Mouse (Mus musculus) G1E (cell line): ENCODE results near the gene Nup133. TPM values are rescaled to one million over a fixed set of nuclear protein-coding genes. Genes with fewer than 3 reads are reported as not detected.

ENCODE experiments used
- ATAC-seq: 2 replicates; pipeline ENCODE4 v1.8.0; 2016; ENCODE audit warnings: mild to moderate bottlenecking; ENCODE audit not compliant: insufficient number of reproducible peaks, poor library complexity, low FRiP score, severe bottlenecking; ENCODE audit errors: extremely low read depth
- DNase-seq: peaks from one replicate; pipeline ENCODE4 v3.0.0; 2012; ENCODE audit warnings: low spot score
- H3K27me3 ChIP-seq: 2 replicates; pipeline ENCODE4 v1.6.1; 2012; ENCODE audit warnings: mild to moderate bottlenecking, low read length, inconsistent platforms; ENCODE audit not compliant: insufficient read depth
- H3K36me3 ChIP-seq: replicated peaks from 2 replicates; pipeline ENCODE3; 2012; ENCODE audit warnings: mild to moderate bottlenecking, inconsistent platforms
- H3K4me1 ChIP-seq: 2 replicates; pipeline ENCODE4 v1.6.1; 2012; ENCODE audit warnings: low read depth, low read length, inconsistent platforms, mixed read lengths; ENCODE audit not compliant: insufficient read depth
- H3K4me3 ChIP-seq: 2 replicates; pipeline ENCODE4 v1.5.1; 2012; ENCODE audit warnings: low read depth, mild to moderate bottlenecking, inconsistent platforms, low read length, moderate library complexity, mixed read lengths
- H3K9me3 ChIP-seq: replicated peaks from 2 replicates; pipeline ENCODE4 v1.6.1; 2012; ENCODE audit warnings: inconsistent platforms
- CTCF ChIP-seq: IDR thresholded peaks from 2 replicates; pipeline ENCODE4 v1.5.1; 2012; ENCODE audit warnings: low read depth, low read length, inconsistent platforms, mixed read lengths
- GATA1 ChIP-seq: IDR thresholded peaks from 2 replicates; pipeline ENCODE4 v1.6.1; 2012; ENCODE audit warnings: borderline replicate concordance, low read length, inconsistent platforms, mixed read lengths
- GATA2 ChIP-seq: IDR thresholded peaks from 2 replicates; pipeline ENCODE4 v1.6.1; 2012; ENCODE audit warnings: low read depth, low read length, inconsistent platforms, borderline replicate concordance
- POLR2AphosphoS5 ChIP-seq: IDR thresholded peaks from 2 replicates; pipeline ENCODE4 v1.6.1; 2012; ENCODE audit warnings: low read depth, low read length, inconsistent platforms; ENCODE audit not compliant: insufficient replicate concordance
- TAL1 ChIP-seq: conservative IDR thresholded peaks from 2 replicates; pipeline ENCODE4 v1.6.1; 2012; ENCODE audit warnings: low read depth, low read length, inconsistent platforms, mixed read lengths
- polyA plus RNA-seq: library from polyadenylated mRNA; stranded (reverse); fragments of >175 nt; gene quantifications from 2 replicates; pipeline ENCODE4 v1.2.3, GENCODE M21; 2012
- total RNA-seq, 2 experiments: library from RNA; stranded (forward) in 1 of 2; stranded (reverse) in 1 of 2; fragments of 200-1000 nt in 1 of 2; fragments of >200 nt in 1 of 2; fragmentation: Nextera tagmentation in 1 of 2; gene quantifications; 2 replicates each; pipeline ENCODE4 v1.2.3; 2014 to 2017

The Nup133 gene
- total and polyA plus RNA-seq, 3 experiments, result 21.2 to 66.5 (median 42.5) TPM

DNA sequence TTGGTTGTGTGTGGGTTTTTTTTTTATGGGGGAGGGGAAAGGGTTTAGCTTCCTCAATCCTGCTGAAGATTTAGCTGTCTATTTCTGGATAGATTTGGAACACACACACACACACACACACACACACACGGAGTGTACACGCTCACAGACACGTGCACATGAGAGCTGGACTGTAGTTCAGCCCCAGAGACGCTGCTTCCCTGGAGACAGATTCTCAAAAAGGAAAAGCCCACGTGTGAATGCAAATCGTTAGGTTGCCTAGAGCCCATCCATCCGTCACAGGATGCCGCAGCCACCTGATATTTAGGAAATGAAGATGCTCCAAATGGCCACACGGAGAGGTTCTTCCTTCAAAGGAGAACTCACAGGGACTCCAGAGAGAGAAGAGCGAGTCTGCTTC lies 68.8 kb downstream of the Nup133 start:
- ATAC-seq, result no peak
- Histone ChIP-seq H3K4me1 (no peaks in the 10 kb centered on the region), H3K9me3 (no peaks in the 10 kb centered on the region), H3K36me3 (no peaks in the 10 kb centered on the region), H3K4me3 (no peak overlapping the region), H3K27me3 (peaks cover 35% of the 10 kb centered on the region)
- no peak for TF ChIP-seq POLR2AphosphoS5
- TF ChIP-seq CTCF, result no peak
- no peak for TF ChIP-seq GATA1
- TF ChIP-seq GATA2, result no peak
- no peak for TF ChIP-seq TAL1
- DNase-seq, result no peak

DNA sequence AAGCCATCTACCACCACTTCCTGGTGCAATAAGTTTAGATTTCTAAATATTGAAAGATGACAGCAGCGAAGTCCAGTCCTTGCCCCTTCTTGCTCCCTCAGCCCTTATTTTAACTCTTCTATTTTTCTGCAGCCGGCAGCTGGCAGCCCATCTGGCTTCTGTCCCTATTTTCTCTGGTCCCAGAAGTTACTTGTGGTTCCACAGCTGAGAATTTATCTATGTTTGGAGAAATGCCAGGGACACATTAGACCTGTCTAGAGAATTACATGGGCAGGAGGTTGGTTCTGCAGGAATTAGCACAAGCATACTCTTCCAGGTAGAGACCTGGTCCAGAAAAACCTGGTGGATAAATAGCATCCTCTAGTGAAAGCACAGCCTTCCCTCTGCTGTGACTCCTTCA lies 71.2 kb downstream of the Nup133 start:
- H3K27me3 ChIP-seq, result peaks cover 15% of the 10 kb centered on the region
- no peaks in the 10 kb centered on the region for H3K4me1 ChIP-seq
- H3K36me3 ChIP-seq, result no peaks in the 10 kb centered on the region
- TF ChIP-seq CTCF, result no peak
- no peak overlapping the region for H3K4me3 ChIP-seq
- H3K9me3 ChIP-seq, result no peaks in the 10 kb centered on the region
- ATAC-seq (no peak), DNase-seq (no peak)

DNA sequence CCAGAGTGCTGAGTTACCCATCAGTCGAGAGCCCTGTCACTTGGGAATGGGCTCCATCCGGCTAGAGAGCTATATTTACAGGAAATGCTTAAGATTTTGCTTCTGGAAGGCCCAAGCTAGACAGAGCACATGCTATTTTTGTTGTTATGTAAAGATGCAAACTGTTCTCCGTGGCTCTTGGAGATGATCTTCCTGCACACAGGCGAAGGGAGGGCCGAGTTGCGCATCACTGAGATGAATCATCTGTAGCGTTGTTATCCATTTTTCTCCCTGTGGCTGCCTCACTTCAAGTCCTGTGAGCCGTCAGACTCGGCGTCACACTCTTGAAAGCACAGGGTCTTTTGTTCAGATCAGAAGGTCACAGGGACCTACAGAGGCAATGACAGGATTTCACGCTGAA lies 74.7 kb downstream of the Nup133 start:
- no peak for DNase-seq
- no peaks in the 10 kb centered on the region for H3K9me3 ChIP-seq
- TF ChIP-seq GATA1 (no peak), CTCF (no peak), TAL1 (no peak), POLR2AphosphoS5 (no peak), GATA2 (no peak)
- no peaks in the 10 kb centered on the region for H3K4me1 ChIP-seq
- no peaks in the 10 kb centered on the region for H3K36me3 ChIP-seq
- ATAC-seq, result no peak
- H3K4me3 ChIP-seq, result no peak overlapping the region
- peaks cover 8% of the 10 kb centered on the region; the same call in 1 of the 2 replicates for H3K27me3 ChIP-seq

DNA sequence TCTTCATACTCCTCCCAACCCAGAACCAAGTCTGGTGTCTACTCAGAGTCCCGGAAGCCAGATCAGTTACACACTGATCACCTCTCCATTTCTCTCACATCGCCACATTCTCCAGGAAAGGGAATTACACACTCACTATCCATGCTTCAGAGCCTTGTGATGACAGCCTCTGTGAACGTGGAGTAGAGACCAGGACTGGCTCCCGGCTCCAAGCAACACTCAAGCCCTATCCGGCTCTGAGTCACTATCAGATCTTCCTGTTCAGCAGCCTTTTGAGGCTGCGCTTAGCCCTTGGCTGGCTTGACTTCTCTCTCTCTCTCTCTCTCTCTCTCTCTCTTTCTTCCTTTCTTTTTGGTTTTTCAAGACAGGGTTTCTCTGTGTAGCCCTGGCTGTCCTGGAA lies 75.7 kb downstream of the Nup133 start:
- TF ChIP-seq GATA2 (no peak), GATA1 (no peak), POLR2AphosphoS5 (no peak), TAL1 (no peak), CTCF (no peak)
- no peaks in the 10 kb centered on the region for H3K9me3 ChIP-seq
- H3K36me3 ChIP-seq, result no peaks in the 10 kb centered on the region
- no peaks in the 10 kb centered on the region for H3K4me1 ChIP-seq
- no peak for ATAC-seq
- peaks cover 6% of the 10 kb centered on the region; the same call in 1 of the 2 replicates for H3K27me3 ChIP-seq
- no peak overlapping the region for H3K4me3 ChIP-seq
- DNase-seq, result no peak

DNA sequence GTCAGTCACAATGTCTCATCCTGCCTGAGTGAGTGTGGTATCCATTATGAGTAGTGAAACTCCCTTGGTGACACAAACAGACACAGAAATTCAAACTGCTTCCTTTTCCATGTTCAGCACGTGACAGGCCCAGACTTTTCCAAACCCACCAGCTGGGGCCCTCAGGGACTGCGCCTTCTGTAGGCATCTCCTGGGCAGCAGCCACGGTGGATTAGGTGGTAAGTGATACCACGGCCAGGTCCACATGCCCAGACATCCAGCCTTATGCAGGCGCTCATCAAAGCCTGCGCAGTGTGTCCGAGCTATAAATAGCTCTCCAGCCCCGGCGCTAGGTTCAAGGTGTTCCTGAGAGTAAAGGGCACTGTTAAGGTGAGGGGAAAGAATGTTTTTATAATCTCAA lies 77.0 kb downstream of the Nup133 start:
- no peak for ATAC-seq
- Histone ChIP-seq H3K4me1 (no peaks in the 10 kb centered on the region), H3K36me3 (no peaks in the 10 kb centered on the region), H3K9me3 (no peaks in the 10 kb centered on the region), H3K27me3 (peaks cover 5% of the 10 kb centered on the region; the same call in 1 of the 2 replicates), H3K4me3 (no peak overlapping the region)
- no peak for DNase-seq
- TF ChIP-seq CTCF (no peak), GATA2 (no peak), GATA1 (no peak), TAL1 (no peak), POLR2AphosphoS5 (no peak)

DNA sequence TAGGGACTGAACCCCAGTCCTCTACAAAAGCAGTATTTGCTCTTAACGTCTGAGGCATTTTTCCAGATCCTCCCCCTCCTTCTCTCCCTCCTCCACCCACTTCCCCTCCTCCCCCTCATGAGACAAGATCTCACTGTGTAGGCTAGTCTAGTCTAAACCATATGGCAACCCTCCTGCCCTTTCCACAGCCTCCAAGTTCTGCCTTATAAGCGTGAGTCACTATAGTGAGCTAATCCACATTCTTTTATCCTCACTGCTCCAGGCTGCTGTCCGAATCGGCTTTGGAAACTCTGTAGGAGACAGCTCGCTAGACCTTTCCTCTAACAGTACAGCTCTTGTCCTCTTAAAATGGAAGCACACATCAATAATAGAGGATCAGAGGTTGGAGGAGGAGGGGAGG lies 82.1 kb downstream of the Nup133 start:
- Histone ChIP-seq H3K4me3 (no peak overlapping the region), H3K27me3 (peaks cover 20% of the 10 kb centered on the region), H3K36me3 (no peaks in the 10 kb centered on the region), H3K9me3 (no peaks in the 10 kb centered on the region), H3K4me1 (no peaks in the 10 kb centered on the region; the same call in 1 of the 2 replicates)
- ATAC-seq, result no peak
- no peak for DNase-seq
- no peak for TF ChIP-seq GATA2
- TF ChIP-seq TAL1, result no peak
- no peak for TF ChIP-seq GATA1
- TF ChIP-seq CTCF, result no peak
- TF ChIP-seq POLR2AphosphoS5, result no peak

DNA sequence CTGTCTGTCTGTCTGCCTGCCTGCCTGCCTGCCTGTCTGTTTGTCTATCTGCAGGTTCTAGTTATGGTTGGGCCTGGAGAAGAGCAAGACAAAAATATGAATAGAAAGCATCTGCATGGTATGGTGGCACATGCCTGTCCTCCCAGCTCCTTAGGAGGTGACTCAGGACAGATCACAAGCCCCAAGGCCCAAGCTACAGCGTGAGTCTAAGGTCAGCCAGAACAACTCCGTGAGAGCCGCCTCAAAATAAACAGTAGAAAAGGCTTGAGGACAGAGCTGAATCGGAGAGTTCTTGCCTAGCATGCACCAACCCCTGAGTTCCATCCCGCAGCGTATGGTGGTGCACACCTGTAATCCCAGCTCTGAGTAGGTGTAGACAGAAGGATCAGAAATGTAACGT lies 83.3 kb downstream of the Nup133 start:
- H3K9me3 ChIP-seq, result no peaks in the 10 kb centered on the region
- ATAC-seq (no peak), DNase-seq (no peak)
- H3K4me1 ChIP-seq, result no peaks in the 10 kb centered on the region; the same call in 1 of the 2 replicates
- TF ChIP-seq POLR2AphosphoS5 (no peak), TAL1 (no peak), GATA2 (no peak), CTCF (no peak), GATA1 (no peak)
- no peaks in the 10 kb centered on the region for H3K36me3 ChIP-seq
- H3K27me3 ChIP-seq, result peaks cover 27% of the 10 kb centered on the region
- H3K4me3 ChIP-seq, result no peak overlapping the region
